Mouse (Mus musculus): Measurements from ENCODE around the gene Noc2l. TPM values are rescaled to one million over a fixed set of nuclear protein-coding genes. Genes with fewer than 3 reads are reported as not detected.
A peak's percentile ranks its signal among the peaks of the same experiment; 100 is the strongest.

The Noc2l gene
- polyA plus RNA-seq, 1 experiment: 61.3 TPM

DNA sequence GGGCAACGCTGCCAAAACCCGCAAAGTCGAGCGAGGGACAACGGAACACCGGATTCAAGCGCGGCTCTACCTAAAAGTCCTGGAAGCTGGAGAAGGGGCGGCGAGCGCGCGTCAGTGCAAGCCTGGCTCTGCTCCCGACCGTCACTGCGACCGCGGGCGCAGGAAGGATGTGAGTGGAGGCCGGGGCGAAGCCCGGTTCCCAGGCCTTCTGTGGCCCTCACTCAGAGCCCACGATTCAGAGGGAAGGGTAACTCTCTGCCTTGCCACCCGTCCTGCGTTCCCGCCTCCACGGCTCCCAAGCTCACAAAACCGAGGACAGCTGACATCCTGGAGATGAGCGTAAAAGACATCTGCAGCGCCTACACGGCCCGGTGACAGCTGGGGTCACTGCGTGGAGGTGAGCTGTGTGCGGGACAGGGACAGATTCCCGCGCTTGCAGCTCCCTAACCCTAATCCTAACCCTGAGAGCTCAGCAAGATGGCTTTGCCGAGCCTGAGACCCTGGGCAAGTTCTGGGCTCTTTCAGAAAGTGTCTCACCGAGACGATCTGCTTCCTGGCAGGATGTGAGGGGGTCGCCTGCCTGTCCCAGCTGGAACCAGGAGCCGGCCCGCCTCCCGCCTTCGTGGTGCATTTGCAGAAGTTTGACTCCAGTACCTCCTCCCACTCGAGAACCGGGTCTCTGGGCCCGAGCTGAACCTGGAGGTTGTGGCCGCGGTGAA lies 32.2 kb upstream of the Noc2l start:
- H3K4me3 ChIP-seq: peak overlapping the region; percentile 33
- peak overlapping the region; percentile 76 for H3K4me2 ChIP-seq (ENCODE audit: low read depth)
- no peaks in the 10 kb centered on the region for H3K36me3 ChIP-seq (ENCODE audit: control insufficient read depth, insufficient read depth)
- H3K79me2 ChIP-seq (ENCODE audit: control insufficient read depth, insufficient read depth): no peaks in the 10 kb centered on the region
- TF ChIP-seq MYOD1 (IDR thresholded peaks at IDR 0.05; ENCODE audit: control insufficient read depth in 1 of 3, insufficient read length in 2 of 3, low read depth in 2 of 3) (peak in 2 of 3 experiments; percentile 36 to 55), MYOG (IDR thresholded peaks at IDR 0.05; ENCODE audit: control insufficient read depth in 1 of 3, insufficient read depth in 1 of 3, insufficient read length in 2 of 3, low read depth in 2 of 3) (peak in 1 of 3 experiments; percentile 55), POLR2A (IDR thresholded peaks at IDR 0.05; ENCODE audit: insufficient read length, low read depth) (no peak), MAX (IDR thresholded peaks at IDR 0.05; ENCODE audit: low read depth) (no peak), TCF3 (IDR thresholded peaks at IDR 0.05; ENCODE audit: insufficient read length, low read depth) (no peak)
- peak overlapping the region; percentile 11 for H3ac ChIP-seq (ENCODE audit: control insufficient read depth, insufficient read length)
- no peaks in the 10 kb centered on the region for H3K27me3 ChIP-seq (ENCODE audit: control insufficient read depth, insufficient read depth, insufficient read length)

DNA sequence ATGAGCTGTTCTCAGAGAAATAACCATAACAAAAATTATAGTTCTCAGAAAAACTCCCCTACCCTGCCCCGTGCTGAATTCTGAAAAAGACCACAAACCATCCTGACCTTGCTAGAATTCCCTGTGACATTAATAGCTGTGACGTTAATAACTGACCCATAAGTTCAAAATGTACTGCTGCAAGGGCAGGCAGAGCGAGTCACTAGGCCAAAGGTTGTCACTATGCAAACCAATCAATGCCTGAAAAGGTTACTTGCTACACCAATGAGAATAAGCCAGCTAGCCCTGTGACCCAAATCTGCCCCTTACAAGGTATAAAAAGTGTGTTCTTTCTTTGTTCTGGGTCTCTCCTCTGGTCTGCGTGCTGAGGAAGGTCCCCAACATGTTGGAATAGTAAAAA lies 26.9 kb upstream of the Noc2l start:
- Histone ChIP-seq H3K4me2 (ENCODE audit: low read depth) (no peak overlapping the region), H3K27me3 (ENCODE audit: control insufficient read depth, insufficient read depth, insufficient read length) (peaks cover 3% of the 10 kb centered on the region), H3ac (ENCODE audit: control insufficient read depth, insufficient read length) (no peak overlapping the region), H3K36me3 (ENCODE audit: control insufficient read depth, insufficient read depth) (no peaks in the 10 kb centered on the region), H3K79me2 (ENCODE audit: control insufficient read depth, insufficient read depth) (no peaks in the 10 kb centered on the region), H3K4me3 (no peak overlapping the region)
- TF ChIP-seq TCF12 (IDR thresholded peaks at IDR 0.05; ENCODE audit: insufficient read depth, poor library complexity, severe bottlenecking) (no peak), E2F4 (IDR thresholded peaks at IDR 0.05; ENCODE audit: insufficient read depth) (no peak)

DNA sequence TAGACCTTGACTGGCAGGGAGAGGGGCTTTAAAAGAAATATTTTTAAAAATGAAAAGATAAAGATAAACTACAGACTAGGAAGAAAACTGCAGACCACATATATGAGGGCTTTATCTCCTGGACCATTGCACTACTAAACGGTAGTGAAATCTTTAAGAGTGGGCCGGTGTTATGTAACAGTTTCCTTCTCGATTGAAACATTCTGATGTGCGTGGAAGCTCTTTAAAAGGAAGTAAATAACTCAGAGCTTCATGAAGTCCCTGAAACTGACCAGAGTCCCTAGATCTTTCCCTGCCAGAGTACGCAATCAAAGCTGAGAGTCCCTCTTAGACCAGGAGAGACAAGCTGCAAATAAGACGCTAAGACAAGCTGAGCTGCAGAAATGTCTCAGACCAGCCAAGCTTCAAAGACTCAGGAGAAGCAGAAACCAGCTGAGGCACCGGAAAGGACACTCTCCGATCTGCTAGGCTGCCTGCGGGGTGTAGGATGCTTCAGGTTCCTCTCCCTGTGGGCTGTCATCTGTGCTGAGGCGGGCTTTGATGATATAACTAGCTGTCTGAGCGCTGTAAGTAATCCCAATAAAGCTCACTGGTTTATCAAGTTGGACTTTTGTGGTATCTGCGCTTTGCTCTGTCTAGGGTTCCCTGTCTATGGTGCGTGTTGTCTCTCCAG lies 25.7 kb upstream of the Noc2l start:
- H3K4me2 ChIP-seq (ENCODE audit: low read depth): no peak overlapping the region
- H3K36me3 ChIP-seq (ENCODE audit: control insufficient read depth, insufficient read depth): no peaks in the 10 kb centered on the region
- H3ac ChIP-seq (ENCODE audit: control insufficient read depth, insufficient read length): no peak overlapping the region
- no peak overlapping the region for H3K4me3 ChIP-seq
- peaks cover 4% of the 10 kb centered on the region for H3K27me3 ChIP-seq (ENCODE audit: control insufficient read depth, insufficient read depth, insufficient read length)
- H3K79me2 ChIP-seq (ENCODE audit: control insufficient read depth, insufficient read depth): no peaks in the 10 kb centered on the region
- no peak for TF ChIP-seq SRF (IDR thresholded peaks at IDR 0.05; ENCODE audit: control insufficient read depth, insufficient read length, low read depth)
- no peak for TF ChIP-seq MYOD1 (IDR thresholded peaks at IDR 0.05; ENCODE audit: control insufficient read depth in 1 of 3, insufficient read length in 2 of 3, low read depth in 2 of 3)
- no peak for TF ChIP-seq MAX (IDR thresholded peaks at IDR 0.05; ENCODE audit: low read depth)
- no peak for TF ChIP-seq MYOG (IDR thresholded peaks at IDR 0.05; ENCODE audit: control insufficient read depth in 1 of 3, insufficient read depth in 1 of 3, insufficient read length in 2 of 3, low read depth in 2 of 3)
- no peak for TF ChIP-seq E2F4 (IDR thresholded peaks at IDR 0.05; ENCODE audit: insufficient read depth)
- no peak for TF ChIP-seq USF1 (IDR thresholded peaks at IDR 0.05; ENCODE audit: low read depth)
- no peak for TF ChIP-seq POLR2AphosphoS2 (IDR thresholded peaks at IDR 0.05; ENCODE audit: insufficient read length, low read depth)

DNA sequence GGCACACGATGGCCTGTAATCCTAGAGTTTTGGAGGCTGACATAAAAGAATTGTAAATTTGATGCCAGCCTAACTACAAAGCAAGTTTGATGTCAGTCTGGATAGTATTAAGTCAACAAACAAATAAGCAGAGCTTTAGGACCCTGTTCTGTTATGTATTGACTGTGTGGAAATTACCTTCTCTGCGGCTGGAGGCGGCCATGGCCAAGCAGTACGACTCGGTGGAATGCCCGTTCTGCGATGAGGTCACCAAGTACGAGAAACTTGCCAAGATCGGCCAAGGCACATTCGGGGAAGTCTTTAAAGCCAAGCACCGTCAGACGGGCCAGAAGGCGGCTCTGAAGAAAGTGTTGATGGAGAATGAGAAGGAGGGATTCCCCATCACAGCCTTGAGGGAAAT lies 22.7 kb upstream of the Noc2l start:
- H3K4me3 ChIP-seq: no peak overlapping the region
- no peaks in the 10 kb centered on the region for H3K36me3 ChIP-seq (ENCODE audit: control insufficient read depth, insufficient read depth)
- H3K4me2 ChIP-seq (ENCODE audit: low read depth): no peak overlapping the region
- peaks cover 12% of the 10 kb centered on the region for H3K27me3 ChIP-seq (ENCODE audit: control insufficient read depth, insufficient read depth, insufficient read length)
- no peak overlapping the region for H3ac ChIP-seq (ENCODE audit: control insufficient read depth, insufficient read length)
- H3K79me2 ChIP-seq (ENCODE audit: control insufficient read depth, insufficient read depth): no peaks in the 10 kb centered on the region
- TF ChIP-seq POLR2AphosphoS2 (IDR thresholded peaks at IDR 0.05; ENCODE audit: insufficient read length, low read depth): no peak
- TF ChIP-seq SRF (IDR thresholded peaks at IDR 0.05; ENCODE audit: control insufficient read depth, insufficient read length, low read depth): no peak
- TF ChIP-seq E2F4 (IDR thresholded peaks at IDR 0.05; ENCODE audit: insufficient read depth): no peak
- TF ChIP-seq CEBPB (IDR thresholded peaks at IDR 0.05; ENCODE audit: insufficient read depth, poor library complexity, severe bottlenecking): no peak

DNA sequence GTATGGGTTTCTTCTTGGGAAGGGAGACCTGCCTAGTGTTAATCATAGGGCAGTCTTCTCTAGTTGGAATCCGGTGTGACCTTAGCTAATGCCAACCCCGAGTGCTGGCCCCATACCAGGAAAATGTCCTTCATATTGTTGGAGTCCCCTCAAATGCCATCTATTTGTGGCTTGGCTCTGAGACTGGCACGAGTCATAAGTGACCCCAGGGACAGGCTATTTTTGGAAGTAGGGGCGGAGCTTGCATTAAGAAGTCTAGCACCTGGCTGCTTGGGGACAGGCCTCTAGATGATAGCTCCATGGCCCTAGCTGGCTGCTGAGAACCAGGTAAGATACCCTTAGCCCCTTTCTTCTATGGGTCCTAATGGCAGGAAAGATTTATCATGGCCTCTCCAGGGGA lies 20.2 kb upstream of the Noc2l start, which contains the start of gene Perm1:
Perm1 (plus strand) TSS at position 220 of the 400 bp plus-strand sequence.
- no peak within 1 kb of the TSS for H3ac ChIP-seq (ENCODE audit: control insufficient read depth, insufficient read length)
- no peaks in the 10 kb centered on the region for H3K79me2 ChIP-seq (ENCODE audit: control insufficient read depth, insufficient read depth)
- H3K4me2 ChIP-seq (ENCODE audit: low read depth): no peak within 1 kb of the TSS
- no peak within 1 kb of the TSS for H3K4me3 ChIP-seq
- TF ChIP-seq TCF12 (IDR thresholded peaks at IDR 0.05; ENCODE audit: insufficient read depth, poor library complexity, severe bottlenecking) (no peak), MAX (IDR thresholded peaks at IDR 0.05; ENCODE audit: low read depth) (no peak), CEBPB (IDR thresholded peaks at IDR 0.05; ENCODE audit: insufficient read depth, poor library complexity, severe bottlenecking) (no peak), POLR2AphosphoS2 (IDR thresholded peaks at IDR 0.05; ENCODE audit: insufficient read length, low read depth) (no peak), POLR2A (IDR thresholded peaks at IDR 0.05; ENCODE audit: insufficient read length, low read depth) (no peak), MYOD1 (IDR thresholded peaks at IDR 0.05; ENCODE audit: control insufficient read depth in 1 of 3, insufficient read length in 2 of 3, low read depth in 2 of 3) (no peak), REST (IDR thresholded peaks at IDR 0.05; ENCODE audit: insufficient read depth, insufficient read length) (no peak), SRF (IDR thresholded peaks at IDR 0.05; ENCODE audit: control insufficient read depth, insufficient read length, low read depth) (no peak), E2F4 (IDR thresholded peaks at IDR 0.05; ENCODE audit: insufficient read depth) (no peak), USF1 (IDR thresholded peaks at IDR 0.05; ENCODE audit: low read depth) (no peak), TCF3 (IDR thresholded peaks at IDR 0.05; ENCODE audit: insufficient read length, low read depth) (no peak), MYOG (IDR thresholded peaks at IDR 0.05; ENCODE audit: control insufficient read depth in 1 of 3, insufficient read depth in 1 of 3, insufficient read length in 2 of 3, low read depth in 2 of 3) (no peak)
- peaks cover 20% of the 10 kb centered on the region for H3K27me3 ChIP-seq (ENCODE audit: control insufficient read depth, insufficient read depth, insufficient read length)
- H3K36me3 ChIP-seq (ENCODE audit: control insufficient read depth, insufficient read depth): no peaks in the 10 kb centered on the region
